Comparison of ENCODE assay signal across 13 mouse cellular contexts in genomic region chr16:86448478-86449160, GRCm38 (mm10).
"Had no signal": no experiment of that assay in that cellular context is flagged by ENCODE, and none has a peak within 500 bp of the region (broad histone marks: within the 10 kb centered on the region; RNA-seq: fewer than 3 reads in every experiment).

No protein-coding gene starts in this region.

- H3K4me1 ChIP-seq: limb, embryonic 12.5 days; liver, embryonic 13.5 days; neural tube, embryonic 12.5 days had no signal

- H3K36me3 ChIP-seq: limb, embryonic 12.5 days; liver, embryonic 13.5 days; neural tube, embryonic 12.5 days had no signal

- ATAC-seq: intestine, embryonic 16.5 days; liver, postnatal 0 days; lung, postnatal 0 days had no signal

- H3K9ac ChIP-seq: limb, embryonic 12.5 days; liver, embryonic 13.5 days; liver, postnatal 0 days; neural tube, embryonic 12.5 days had no signal

- H3K4me3 ChIP-seq: left cerebral cortex, adult 2 months; limb, embryonic 12.5 days; liver, embryonic 13.5 days; neural tube, embryonic 12.5 days had no signal

- H3K9me3 ChIP-seq: limb, embryonic 12.5 days; liver, embryonic 13.5 days; neural tube, embryonic 12.5 days had no signal

- H3K27ac ChIP-seq: left cerebral cortex, adult 2 months; limb, embryonic 12.5 days; liver, embryonic 13.5 days; neural tube, embryonic 12.5 days; stomach, postnatal 0 days had no signal

- DNase-seq: kidney, adult 2 months; kidney, postnatal 14 days; liver; liver, embryonic 13.5 days; liver, postnatal 0 days; lung, postnatal 36 days; thymus, postnatal 4 days had no signal

- H3K27me3 ChIP-seq: limb, embryonic 12.5 days; liver, embryonic 13.5 days; neural tube, embryonic 12.5 days had no signal

- H3K4me2 ChIP-seq: limb, embryonic 12.5 days; liver, embryonic 13.5 days; neural tube, embryonic 12.5 days had no signal
